Mouse (Mus musculus): Measurements from ENCODE around the gene Plekha6. TPM values are rescaled to one million over a fixed set of nuclear protein-coding genes. Genes with fewer than 3 reads are reported as not detected.
A peak's percentile ranks its signal among the peaks of the same experiment; 100 is the strongest.

Plekha6 gene
- polyA plus RNA-seq (2016; fragmentation: Nextera tagmentation; extraction: Ambion mirVana), result 4.6 and 5.2 TPM in 2 replicates

DNA sequence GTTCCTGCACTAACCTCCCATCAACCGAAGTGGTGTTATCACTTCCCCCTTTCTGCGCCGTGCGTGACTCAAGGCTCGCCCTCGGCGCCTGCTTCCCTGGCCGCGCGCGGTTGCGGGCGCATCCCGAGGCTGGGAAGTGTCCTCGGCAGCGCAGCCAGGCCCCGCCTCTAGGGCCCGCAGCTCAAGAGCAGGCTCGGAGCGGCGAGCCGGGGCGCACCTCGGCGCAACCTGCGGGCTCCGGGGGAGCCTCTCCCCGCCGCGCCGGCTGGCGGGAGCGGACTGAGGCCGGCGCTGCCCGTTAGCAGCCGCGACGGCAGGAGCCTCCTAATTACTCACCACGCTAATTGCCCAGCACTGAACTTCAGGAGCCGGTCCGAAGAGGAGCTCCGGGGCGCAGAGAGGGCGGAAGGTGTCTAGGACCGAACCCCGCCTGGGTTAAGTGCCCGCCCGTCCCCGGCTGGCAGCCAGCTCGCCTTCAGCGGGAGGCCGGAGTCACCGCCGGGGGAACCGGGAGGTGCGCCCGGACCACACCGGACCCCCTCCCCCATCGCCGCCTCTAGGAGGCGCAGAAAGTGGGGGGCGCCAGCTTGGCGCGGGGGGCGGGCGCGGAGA lies at the start of gene Plekha6:
Plekha6 (plus strand) TSS at position 391 of the 612 bp plus-strand sequence.
- Histone ChIP-seq H3K9me3 (no peaks in the 10 kb centered on the region), H3K9ac (peak within 1 kb of the TSS; percentile 56), H3K27ac (no peak within 1 kb of the TSS), H3K4me3 (peak within 1 kb of the TSS; percentile 49), H3K4me2 (replicated peaks) (peak within 1 kb of the TSS; percentile 97), H3K27me3 (peaks cover 67% of the 10 kb centered on the region), H3K36me3 (no peaks in the 10 kb centered on the region), H3K4me1 (peaks cover 8% of the 10 kb centered on the region; the same call in 1 of the 2 replicates)
- no peak for ATAC-seq (ENCODE audit: insufficient number of reproducible peaks, insufficient read depth, low FRiP score, low TSS enrichment)
- WGBS, result 1% methylated on average over 66 of the region's 68 CpGs

DNA sequence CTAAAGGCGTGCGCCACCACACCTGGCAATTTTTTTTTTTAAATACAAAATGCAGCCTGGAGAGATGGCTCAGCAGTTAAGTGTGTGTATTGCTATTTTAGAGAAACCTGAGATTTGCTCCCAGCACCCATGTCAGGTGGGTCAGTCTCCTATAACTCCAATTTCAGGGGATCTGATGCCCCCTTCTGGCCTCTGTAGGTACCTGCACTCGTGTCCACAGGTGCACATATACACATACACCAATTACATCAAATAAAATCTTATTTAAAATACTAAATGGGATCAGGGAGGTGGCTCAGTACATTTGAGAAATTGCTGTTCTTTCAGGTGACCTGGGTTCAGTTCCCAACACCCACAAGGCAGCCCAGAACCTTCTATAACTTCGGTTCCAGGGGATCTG lies 47.9 kb upstream of the Plekha6 start:
- no peak for ATAC-seq (ENCODE audit: insufficient number of reproducible peaks, insufficient read depth, low FRiP score, low TSS enrichment)
- H3K4me3 ChIP-seq, result no peak overlapping the region
- H3K36me3 ChIP-seq, result no peaks in the 10 kb centered on the region
- no peak overlapping the region for H3K4me2 ChIP-seq (replicated peaks)
- H3K27me3 ChIP-seq, result no peaks in the 10 kb centered on the region
- no peak overlapping the region for H3K9ac ChIP-seq
- 88% methylated on average over 4 of the region's 4 CpGs for WGBS
- H3K9me3 ChIP-seq, result 0 out of 2 replicates have a peak, but pooled peaks cover 3% of the 10 kb centered on the region
- H3K27ac ChIP-seq, result no peak overlapping the region
- peaks cover 9% of the 10 kb centered on the region; the same call in 1 of the 2 replicates for H3K4me1 ChIP-seq

DNA sequence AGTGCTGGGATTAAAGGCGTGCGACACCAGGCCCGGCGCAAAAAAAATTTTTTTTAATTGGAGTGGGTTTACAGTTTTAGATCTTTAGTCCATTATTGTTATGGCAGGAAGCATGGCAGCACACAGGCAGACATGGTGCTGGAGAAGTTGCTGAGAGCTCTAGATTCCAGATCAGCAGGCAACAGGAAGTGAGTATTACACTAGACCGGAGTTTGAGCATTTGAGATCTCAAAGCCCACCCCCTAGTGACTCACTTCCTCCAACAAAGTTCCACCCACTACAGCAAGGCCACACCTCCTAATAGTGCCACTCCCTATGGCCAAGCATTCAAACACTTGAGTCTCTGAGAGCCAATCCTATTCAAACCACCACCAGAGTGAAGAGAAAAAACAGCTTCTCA lies 45.9 kb upstream of the Plekha6 start:
- no peak for ATAC-seq (ENCODE audit: insufficient number of reproducible peaks, insufficient read depth, low FRiP score, low TSS enrichment)
- H3K27me3 ChIP-seq, result no peaks in the 10 kb centered on the region
- no peak overlapping the region for H3K27ac ChIP-seq
- no peak overlapping the region for H3K9ac ChIP-seq
- peaks cover 9% of the 10 kb centered on the region; the same call in 1 of the 2 replicates for H3K4me1 ChIP-seq
- no peaks in the 10 kb centered on the region for H3K36me3 ChIP-seq
- no peak overlapping the region for H3K4me3 ChIP-seq
- WGBS, result 91% methylated on average over 5 of the region's 5 CpGs
- H3K4me2 ChIP-seq (replicated peaks), result no peak overlapping the region
- H3K9me3 ChIP-seq, result 0 out of 2 replicates have a peak, but pooled peaks cover 3% of the 10 kb centered on the region

DNA sequence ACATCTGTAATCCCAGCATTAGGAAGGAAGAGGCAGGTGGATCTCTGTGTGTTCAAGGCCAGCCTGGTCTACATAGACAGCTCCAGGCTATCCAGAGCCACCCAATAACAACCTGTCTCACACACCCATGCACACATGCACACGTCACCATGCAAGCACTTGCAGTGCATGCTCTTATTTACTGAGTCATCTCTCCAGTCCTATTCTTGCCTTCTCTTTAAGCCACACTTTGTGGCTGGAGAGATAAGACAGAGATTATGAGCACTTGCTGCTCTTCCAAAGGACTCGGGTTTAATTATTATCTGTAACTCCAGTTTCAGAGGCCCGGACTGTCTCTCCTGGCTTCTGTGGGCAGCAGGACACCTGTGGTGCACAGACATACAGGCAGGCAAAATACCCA lies 45.2 kb upstream of the Plekha6 start:
- H3K27me3 ChIP-seq, result no peaks in the 10 kb centered on the region
- 88% methylated on average over 3 of the region's 3 CpGs for WGBS
- H3K4me3 ChIP-seq, result no peak overlapping the region
- ATAC-seq (ENCODE audit: insufficient number of reproducible peaks, insufficient read depth, low FRiP score, low TSS enrichment), result no peak
- peaks cover 9% of the 10 kb centered on the region; the same call in 1 of the 2 replicates for H3K4me1 ChIP-seq
- H3K4me2 ChIP-seq (replicated peaks), result no peak overlapping the region
- H3K36me3 ChIP-seq, result no peaks in the 10 kb centered on the region
- H3K9ac ChIP-seq, result no peak overlapping the region
- H3K9me3 ChIP-seq, result 0 out of 2 replicates have a peak, but pooled peaks cover 3% of the 10 kb centered on the region
- H3K27ac ChIP-seq, result no peak overlapping the region

DNA sequence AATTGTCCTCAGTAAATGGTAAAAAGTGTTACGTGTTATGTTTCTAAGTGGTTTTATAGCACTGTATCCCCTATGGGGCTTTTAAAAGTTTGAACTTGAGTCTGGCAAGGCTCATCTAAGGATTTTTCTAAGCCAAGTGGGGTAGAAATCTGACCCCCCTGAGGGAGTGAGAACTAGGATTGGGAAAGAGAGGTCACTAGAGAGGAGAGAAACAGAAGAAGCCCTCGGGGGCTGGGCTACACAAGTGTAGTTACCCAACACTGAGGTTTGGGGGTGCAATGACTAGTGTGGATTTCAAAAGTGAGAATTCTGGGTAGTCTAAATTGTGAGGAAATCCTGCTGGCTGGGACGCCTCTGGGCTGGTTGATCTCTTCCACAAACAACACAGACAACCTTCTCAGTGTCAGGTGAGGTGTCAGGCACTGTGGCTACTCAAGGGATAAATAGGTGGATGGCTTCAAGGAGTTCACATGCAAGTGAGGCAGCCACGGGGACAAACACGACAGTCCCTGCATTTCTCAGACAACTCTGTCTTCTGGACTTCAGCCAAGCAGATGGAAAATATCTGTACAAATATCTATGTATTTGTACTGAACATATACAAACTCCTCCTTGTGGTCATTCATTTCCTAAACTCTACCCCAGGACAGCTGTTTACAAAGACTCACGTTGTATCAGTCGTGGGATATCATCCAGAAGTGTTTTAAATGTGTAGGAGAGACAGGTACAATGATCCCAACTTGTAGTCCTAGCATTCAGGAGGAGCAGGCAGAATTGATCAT lies 43.9 kb upstream of the Plekha6 start:
- Histone ChIP-seq H3K9me3 (no peaks in the 10 kb centered on the region), H3K27ac (peak overlapping the region; percentile 7; the same call in 1 of the 2 replicates), H3K4me1 (peaks cover 9% of the 10 kb centered on the region; the same call in 1 of the 2 replicates), H3K4me3 (no peak overlapping the region), H3K9ac (no peak overlapping the region), H3K27me3 (no peaks in the 10 kb centered on the region), H3K4me2 (replicated peaks) (no peak overlapping the region), H3K36me3 (no peaks in the 10 kb centered on the region)
- 0 out of 2 replicates have a peak, but pooled peaks have one; percentile 28 for ATAC-seq (ENCODE audit: insufficient number of reproducible peaks, insufficient read depth, low FRiP score, low TSS enrichment)
- 42% methylated on average over 7 of the region's 7 CpGs for WGBS

DNA sequence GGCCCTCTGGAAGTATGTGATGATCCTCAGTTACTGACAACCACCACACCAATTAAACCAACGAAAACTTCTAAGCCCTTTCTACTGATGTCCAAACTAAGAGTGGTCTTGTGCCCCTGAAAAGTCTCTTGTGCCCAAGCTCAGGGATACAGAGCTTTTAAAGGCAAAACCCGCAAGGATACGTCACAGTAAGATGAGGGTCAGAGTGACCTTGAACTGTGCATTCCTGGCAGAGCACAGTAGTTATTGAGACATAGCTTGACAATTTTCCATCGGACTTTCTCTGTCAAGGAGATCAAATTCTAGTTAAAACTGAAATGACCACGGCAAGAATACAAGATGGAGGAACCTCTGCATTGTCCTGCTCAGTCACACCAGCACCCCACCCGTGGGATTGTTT lies 42.8 kb upstream of the Plekha6 start:
- Histone ChIP-seq H3K9me3 (no peaks in the 10 kb centered on the region), H3K27me3 (no peaks in the 10 kb centered on the region)
- whole genome bisulfite sequencing, result 66% methylated on average over 6 of the region's 6 CpGs

DNA sequence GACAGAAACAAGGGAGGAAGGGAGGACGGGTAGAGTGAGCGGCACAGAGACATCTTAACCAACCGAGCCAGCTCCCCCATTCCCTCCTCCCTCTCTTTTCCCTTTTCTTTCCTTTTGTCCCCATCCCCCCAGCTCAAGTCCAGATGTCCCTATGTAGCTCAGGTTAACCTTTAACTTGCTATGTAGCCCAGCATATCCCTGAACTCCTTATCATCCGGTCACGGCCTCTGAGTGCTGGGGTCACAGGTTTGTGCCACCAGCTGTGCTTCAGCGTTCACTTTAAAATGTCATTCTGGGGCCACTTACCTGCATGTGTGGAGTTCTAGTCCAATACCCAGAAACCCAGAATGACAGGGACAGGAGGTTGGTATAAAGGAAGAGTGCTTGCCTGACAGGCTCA lies 39.9 kb upstream of the Plekha6 start:
- Histone ChIP-seq H3K4me1 (peaks cover 9% of the 10 kb centered on the region; the same call in 1 of the 2 replicates), H3K27ac (no peak overlapping the region), H3K4me2 (replicated peaks) (no peak overlapping the region), H3K36me3 (no peaks in the 10 kb centered on the region), H3K9ac (no peak overlapping the region), H3K27me3 (no peaks in the 10 kb centered on the region), H3K9me3 (no peaks in the 10 kb centered on the region), H3K4me3 (no peak overlapping the region)
- ATAC-seq (ENCODE audit: insufficient number of reproducible peaks, insufficient read depth, low FRiP score, low TSS enrichment), result no peak
- 75% methylated on average over 6 of the region's 6 CpGs for WGBS

More for the DNA sequence above, 42.8 kb upstream of the Plekha6 start:
- Histone ChIP-seq H3K4me2 (replicated peaks) (no peak overlapping the region), H3K4me3 (no peak overlapping the region), H3K27ac (no peak overlapping the region), H3K9ac (no peak overlapping the region), H3K4me1 (peaks cover 9% of the 10 kb centered on the region; the same call in 1 of the 2 replicates), H3K36me3 (no peaks in the 10 kb centered on the region)
- ATAC-seq (ENCODE audit: insufficient number of reproducible peaks, insufficient read depth, low FRiP score, low TSS enrichment), result no peak

DNA sequence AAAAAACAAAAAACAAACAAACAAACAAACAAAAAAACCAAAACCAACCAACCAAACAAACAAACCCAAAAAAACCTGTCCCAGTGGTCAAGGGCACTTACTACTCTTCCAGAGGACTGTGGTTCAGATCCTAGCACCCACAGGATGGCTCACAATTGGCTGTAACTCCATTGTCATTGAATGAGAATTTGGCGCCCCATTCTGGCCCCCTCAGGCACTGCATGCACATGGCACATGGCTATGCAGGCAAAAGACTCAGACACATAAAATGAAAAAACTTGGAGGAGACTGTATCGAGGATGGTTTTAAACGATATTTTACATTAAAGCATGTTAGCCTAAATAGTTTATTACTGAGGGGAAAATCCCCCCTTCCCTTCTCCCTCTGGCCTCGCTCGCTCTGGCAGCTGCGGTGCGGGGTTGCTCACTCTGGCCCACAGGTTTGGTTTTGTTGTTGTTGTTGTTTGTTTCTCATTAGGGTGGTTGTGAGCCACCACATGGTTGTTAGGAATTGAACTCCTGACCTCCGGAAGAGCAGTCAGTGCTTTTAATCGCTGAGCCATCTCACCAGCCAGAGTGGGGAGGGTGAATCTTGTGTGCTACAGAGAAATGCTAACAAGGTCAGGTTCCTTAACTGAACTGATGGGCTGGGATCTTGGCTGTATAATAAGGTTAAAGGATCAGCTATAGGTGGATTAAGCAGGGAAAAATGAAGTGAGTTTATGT lies 38.2 kb upstream of the Plekha6 start:
- ATAC-seq (ENCODE audit: insufficient number of reproducible peaks, insufficient read depth, low FRiP score, low TSS enrichment), result no peak
- H3K4me3 ChIP-seq, result no peak overlapping the region
- 87% methylated on average over 9 of the region's 9 CpGs for WGBS

DNA sequence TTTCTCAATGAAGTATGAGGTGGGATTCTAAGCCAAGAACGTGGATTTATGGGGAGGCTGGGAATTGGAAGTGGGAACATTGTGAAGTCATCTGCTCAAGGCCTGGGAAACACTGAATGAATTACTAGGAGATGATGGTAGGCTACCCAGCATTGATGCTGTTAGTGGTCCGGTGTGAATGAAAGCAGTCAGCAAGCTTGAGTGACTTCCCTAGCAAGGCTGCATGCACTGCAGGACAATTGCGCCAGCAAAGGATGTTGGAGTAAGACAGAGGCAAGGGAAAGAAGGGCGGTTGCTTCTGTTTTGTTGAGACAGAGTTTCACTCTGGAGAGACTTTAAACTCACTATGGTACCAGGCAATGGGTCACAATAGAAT lies 37.7 kb upstream of the Plekha6 start:
- Histone ChIP-seq H3K4me1 (peaks cover 11% of the 10 kb centered on the region; the same call in 1 of the 2 replicates), H3K4me3 (no peak overlapping the region), H3K9ac (no peak overlapping the region), H3K27ac (no peak overlapping the region), H3K4me2 (replicated peaks) (no peak overlapping the region), H3K9me3 (no peaks in the 10 kb centered on the region), H3K36me3 (no peaks in the 10 kb centered on the region), H3K27me3 (no peaks in the 10 kb centered on the region)
- WGBS, result 65% methylated on average over 4 of the region's 4 CpGs
- no peak for ATAC-seq (ENCODE audit: insufficient number of reproducible peaks, insufficient read depth, low FRiP score, low TSS enrichment)

More for the DNA sequence above, 38.2 kb upstream of the Plekha6 start:
- Histone ChIP-seq H3K4me1 (peaks cover 11% of the 10 kb centered on the region; the same call in 1 of the 2 replicates), H3K9me3 (no peaks in the 10 kb centered on the region), H3K27ac (no peak overlapping the region), H3K36me3 (no peaks in the 10 kb centered on the region), H3K4me2 (replicated peaks) (no peak overlapping the region), H3K9ac (no peak overlapping the region), H3K27me3 (no peaks in the 10 kb centered on the region)

DNA sequence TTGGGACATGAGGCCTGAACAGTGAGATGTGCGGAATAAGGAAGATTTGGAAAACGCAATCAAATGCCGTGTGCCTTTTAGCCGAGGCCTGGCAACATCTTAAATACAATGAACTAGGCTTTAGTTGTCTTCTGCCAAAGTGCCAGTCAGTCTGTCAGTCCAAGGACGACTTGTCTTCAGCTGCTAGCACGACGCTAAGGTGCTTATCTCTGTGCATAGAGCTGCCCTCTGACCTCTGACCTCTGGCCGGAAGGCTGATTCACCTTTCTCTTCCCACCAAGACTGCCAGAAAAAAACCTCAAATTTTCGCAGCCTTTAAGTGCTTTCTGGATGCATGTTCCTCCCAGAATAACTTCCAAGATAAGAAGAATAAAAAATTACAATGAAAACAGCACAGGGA lies 36.7 kb upstream of the Plekha6 start:
- no peaks in the 10 kb centered on the region for H3K36me3 ChIP-seq
- no peak overlapping the region for H3K27ac ChIP-seq
- no peak for ATAC-seq (ENCODE audit: insufficient number of reproducible peaks, insufficient read depth, low FRiP score, low TSS enrichment)
- peaks cover 11% of the 10 kb centered on the region; the same call in 1 of the 2 replicates for H3K4me1 ChIP-seq
- H3K9me3 ChIP-seq, result no peaks in the 10 kb centered on the region
- H3K27me3 ChIP-seq, result no peaks in the 10 kb centered on the region
- no peak overlapping the region for H3K4me2 ChIP-seq (replicated peaks)
- no peak overlapping the region for H3K9ac ChIP-seq
- no peak overlapping the region for H3K4me3 ChIP-seq
- WGBS, result 53% methylated on average over 9 of the region's 9 CpGs

DNA sequence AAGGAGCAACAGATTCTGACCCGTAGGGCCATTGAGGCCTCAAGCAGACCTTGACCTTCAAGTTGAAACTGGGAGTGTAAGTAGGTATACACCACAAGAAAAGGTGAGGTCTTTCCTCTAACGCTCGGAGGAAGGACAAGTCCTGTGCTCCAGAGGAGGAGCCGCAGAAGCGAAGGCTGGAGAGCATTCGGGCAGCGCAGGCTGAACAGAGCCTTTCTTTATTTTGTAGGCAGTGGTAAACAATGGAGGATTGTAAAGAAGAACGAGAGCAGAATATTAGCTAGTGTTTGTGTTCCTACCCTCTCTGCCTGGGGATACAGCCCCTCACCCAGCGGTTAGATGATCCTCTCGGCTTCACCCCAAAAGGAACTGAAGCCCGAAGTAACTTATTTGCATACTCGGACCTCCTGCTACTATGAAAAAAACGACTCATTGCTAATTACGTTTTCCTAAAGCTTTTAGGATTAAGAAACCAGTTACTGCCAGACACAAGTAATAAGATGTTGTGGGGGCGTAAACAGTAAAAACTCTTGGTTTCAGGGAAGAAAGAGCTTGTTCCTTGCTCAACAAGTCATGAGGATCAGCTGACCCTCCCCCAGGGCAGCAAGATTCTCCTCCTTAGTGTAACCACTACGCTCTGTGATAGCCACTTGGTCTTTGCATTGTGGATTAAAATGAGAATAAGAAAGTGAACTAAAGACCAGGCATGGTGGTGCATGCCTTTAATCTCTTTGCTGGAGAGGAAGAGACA lies 34.4 kb upstream of the Plekha6 start:
- ATAC-seq (ENCODE audit: insufficient number of reproducible peaks, insufficient read depth, low FRiP score, low TSS enrichment), result no peak
- H3K4me2 ChIP-seq (replicated peaks), result peak overlapping the region; percentile 3; the same call in 1 of the 2 replicates
- peak overlapping the region; percentile 98; the same call in 1 of the 2 replicates for H3K27ac ChIP-seq
- no peak overlapping the region for H3K9ac ChIP-seq
- H3K9me3 ChIP-seq, result no peaks in the 10 kb centered on the region
- 17% methylated on average over 16 of the region's 16 CpGs for WGBS
- no peaks in the 10 kb centered on the region for H3K36me3 ChIP-seq
- peaks cover 33% of the 10 kb centered on the region for H3K4me1 ChIP-seq
- H3K4me3 ChIP-seq, result no peak overlapping the region
- no peaks in the 10 kb centered on the region for H3K27me3 ChIP-seq

Data from embryonic facial prominence, embryonic 12.5 days (tissue).